Mouse (Mus musculus): ENCODE results near the gene Nostrin. TPM values are rescaled to one million over a fixed set of nuclear protein-coding genes. Genes with fewer than 3 reads are reported as not detected.

The Nostrin gene
- polyA plus RNA-seq, 1 experiment from 2014 or later: 10.3 TPM

DNA sequence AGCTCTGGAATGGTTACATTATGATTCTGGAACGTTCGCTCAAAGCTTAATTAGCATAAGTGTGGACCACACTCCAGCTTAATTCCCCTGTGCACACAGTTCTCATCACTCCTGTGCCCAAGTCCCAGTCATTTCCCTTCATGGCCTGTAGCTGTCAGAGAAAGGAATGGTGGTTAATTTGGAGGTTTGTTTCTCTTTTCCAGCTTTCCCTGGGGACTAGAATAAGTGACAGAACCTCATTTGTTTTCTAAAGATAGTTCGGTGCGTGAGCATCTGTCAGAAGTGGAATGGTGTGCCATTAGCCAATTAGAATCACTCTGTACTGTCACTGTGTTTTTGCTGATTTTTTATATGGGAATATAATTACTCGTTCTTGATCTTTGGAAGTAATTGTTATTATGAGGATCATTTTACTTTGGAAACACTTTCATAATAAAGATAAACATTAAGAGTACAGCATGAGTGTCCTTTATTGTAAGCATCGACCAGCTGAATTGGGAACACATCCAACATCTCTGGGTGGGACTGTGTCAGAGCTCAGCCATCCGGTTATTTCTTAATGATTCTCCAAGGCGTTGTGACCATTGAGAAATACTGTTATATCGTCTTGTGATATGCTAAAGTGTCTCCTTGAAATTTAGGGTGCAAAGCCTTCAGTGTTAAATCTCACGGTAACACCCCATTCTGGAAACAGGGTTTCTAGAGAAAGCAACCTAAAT lies 21.6 kb upstream of the Nostrin start:
- no peak overlapping the region for H3K4me3 ChIP-seq (replicated peaks; ENCODE audit: low read depth, low read length)
- DNase-seq (ENCODE audit: low spot score) (no peak), ATAC-seq (replicated peaks; ENCODE audit: low FRiP score, low read depth) (no peak)
- 73% methylated on average over 10 of the region's 10 CpGs for WGBS
- H3K9ac ChIP-seq (ENCODE audit: low read depth, low read length): no peak overlapping the region
- H3K4me1 ChIP-seq (replicated peaks; ENCODE audit: insufficient read depth, low read length): no peaks in the 10 kb centered on the region
- H3K4me2 ChIP-seq (ENCODE audit: low read length): no peak overlapping the region
- 0 out of 2 replicates have a peak, but pooled peaks cover 7% of the 10 kb centered on the region for H3K36me3 ChIP-seq (ENCODE audit: insufficient read depth, low read length)
- H3K27ac ChIP-seq: no peak overlapping the region
- no peaks in the 10 kb centered on the region for H3K27me3 ChIP-seq (ENCODE audit: insufficient read depth, low read length)
- H3K9me3 ChIP-seq (replicated peaks; ENCODE audit: low read length): no peaks in the 10 kb centered on the region
- TF ChIP-seq CTCF (IDR thresholded peaks at IDR 0.05; ENCODE audit: low read depth): no peak

DNA sequence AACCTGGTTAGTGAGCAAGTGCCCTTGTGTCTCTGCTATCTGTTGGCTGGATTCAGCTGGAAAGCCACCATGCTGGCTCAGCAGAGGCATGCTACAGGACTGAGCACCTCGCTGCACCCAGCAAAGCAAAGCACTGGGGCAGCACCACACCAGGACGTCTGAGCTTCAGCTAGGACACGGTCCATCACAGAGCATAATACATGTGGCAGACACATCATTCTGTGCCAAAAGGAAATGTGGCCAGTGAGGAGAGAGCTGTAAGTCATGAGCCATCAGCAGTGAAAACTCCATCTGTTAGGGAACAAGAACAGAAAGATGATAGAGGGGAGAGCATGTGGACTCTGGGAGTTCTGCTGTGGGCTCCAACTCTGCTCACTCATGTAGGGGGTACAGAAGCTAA lies 19.7 kb upstream of the Nostrin start:
- Histone ChIP-seq H3K9me3 (replicated peaks; ENCODE audit: low read length) (no peaks in the 10 kb centered on the region), H3K4me2 (ENCODE audit: low read length) (no peak overlapping the region), H3K27me3 (ENCODE audit: insufficient read depth, low read length) (no peaks in the 10 kb centered on the region), H3K4me3 (replicated peaks; ENCODE audit: low read depth, low read length) (no peak overlapping the region), H3K36me3 (ENCODE audit: insufficient read depth, low read length) (0 out of 2 replicates have a peak, but pooled peaks cover 7% of the 10 kb centered on the region), H3K27ac (no peak overlapping the region), H3K4me1 (replicated peaks; ENCODE audit: insufficient read depth, low read length) (no peaks in the 10 kb centered on the region), H3K9ac (ENCODE audit: low read depth, low read length) (no peak overlapping the region)
- DNase-seq (ENCODE audit: low spot score): no peak
- WGBS: 80% methylated on average over 3 of the region's 3 CpGs
- ATAC-seq (replicated peaks; ENCODE audit: low FRiP score, low read depth): no peak; the same call in 1 of the 2 replicates
- TF ChIP-seq CTCF (IDR thresholded peaks at IDR 0.05; ENCODE audit: low read depth): no peak

DNA sequence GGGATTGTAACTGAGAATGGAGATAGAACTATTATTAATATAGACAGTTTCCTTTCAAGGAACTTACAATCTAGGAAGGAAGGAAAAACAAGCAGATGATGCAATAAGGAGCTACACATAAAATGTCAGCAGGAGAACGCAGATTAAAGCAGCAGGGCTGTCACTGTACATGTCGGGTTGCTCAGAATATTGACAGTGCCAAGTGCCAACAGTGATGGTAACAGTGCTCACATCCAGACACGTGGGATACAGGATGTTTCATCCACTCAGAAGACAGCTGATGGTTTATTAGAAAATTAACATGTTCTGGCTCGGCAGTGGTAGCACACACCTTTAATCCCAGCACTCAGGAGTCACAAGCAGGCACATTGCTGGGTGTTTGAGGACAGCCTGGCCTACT lies 18.8 kb upstream of the Nostrin start:
- WGBS: 54% methylated on average over 4 of the region's 4 CpGs
- Histone ChIP-seq H3K27me3 (ENCODE audit: insufficient read depth, low read length) (no peaks in the 10 kb centered on the region; the same call in 1 of the 2 replicates), H3K9ac (ENCODE audit: low read depth, low read length) (no peak overlapping the region), H3K4me1 (replicated peaks; ENCODE audit: insufficient read depth, low read length) (no peaks in the 10 kb centered on the region), H3K4me3 (replicated peaks; ENCODE audit: low read depth, low read length) (no peak overlapping the region), H3K4me2 (ENCODE audit: low read length) (no peak overlapping the region), H3K27ac (no peak overlapping the region), H3K36me3 (ENCODE audit: insufficient read depth, low read length) (0 out of 2 replicates have a peak, but pooled peaks cover 7% of the 10 kb centered on the region), H3K9me3 (replicated peaks; ENCODE audit: low read length) (no peaks in the 10 kb centered on the region)
- TF ChIP-seq CTCF (IDR thresholded peaks at IDR 0.05; ENCODE audit: low read depth): no peak
- no peak for ATAC-seq (replicated peaks; ENCODE audit: low FRiP score, low read depth)
- no peak for DNase-seq (ENCODE audit: low spot score)

- no peaks in the 10 kb centered on the region for H3K4me1 ChIP-seq (replicated peaks; ENCODE audit: insufficient read depth, low read length)
- H3K4me3 ChIP-seq (replicated peaks; ENCODE audit: low read depth, low read length): no peak overlapping the region
- no peaks in the 10 kb centered on the region for H3K9me3 ChIP-seq (replicated peaks; ENCODE audit: low read length)
- no peak for TF ChIP-seq CTCF (IDR thresholded peaks at IDR 0.05; ENCODE audit: low read depth)
- WGBS: 86% methylated on average over 1 of the region's 1 CpGs
- no peak for ATAC-seq (replicated peaks; ENCODE audit: low FRiP score, low read depth)
- no peak overlapping the region for H3K27ac ChIP-seq
- H3K27me3 ChIP-seq (ENCODE audit: insufficient read depth, low read length): no peaks in the 10 kb centered on the region; the same call in 1 of the 2 replicates
- DNase-seq (ENCODE audit: low spot score): no peak
- no peak overlapping the region for H3K4me2 ChIP-seq (ENCODE audit: low read length)
- 0 out of 2 replicates have a peak, but pooled peaks cover 7% of the 10 kb centered on the region for H3K36me3 ChIP-seq (ENCODE audit: insufficient read depth, low read length)
- H3K9ac ChIP-seq (ENCODE audit: low read depth, low read length): no peak overlapping the region
Observed at GRCm38 (mm10) chr2:69118994-69119393, 16.6 kb upstream of the Nostrin start.

DNA sequence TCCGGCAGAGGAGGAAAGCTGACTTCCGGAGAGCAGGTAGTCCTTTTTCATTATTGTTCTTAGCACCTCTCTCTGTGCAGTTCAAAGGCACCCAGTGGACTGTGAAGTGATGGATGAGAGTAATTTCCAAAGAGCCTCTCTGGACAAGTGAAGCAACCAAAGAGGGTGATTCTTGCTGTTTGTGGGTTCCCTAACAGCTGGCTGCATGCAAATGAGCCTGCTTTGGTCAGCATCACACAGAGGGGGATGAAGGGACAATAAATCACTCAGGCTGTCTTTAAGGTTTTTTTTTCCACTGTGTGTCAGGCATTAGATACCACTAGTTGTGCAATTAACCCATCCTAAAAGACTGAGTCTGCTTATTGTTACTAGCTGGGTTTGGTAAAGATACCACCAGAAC lies 15.9 kb upstream of the Nostrin start:
- Histone ChIP-seq H3K36me3 (ENCODE audit: insufficient read depth, low read length) (0 out of 2 replicates have a peak, but pooled peaks cover 7% of the 10 kb centered on the region), H3K9ac (ENCODE audit: low read depth, low read length) (no peak overlapping the region), H3K4me2 (ENCODE audit: low read length) (no peak overlapping the region), H3K27me3 (ENCODE audit: insufficient read depth, low read length) (no peaks in the 10 kb centered on the region; the same call in 1 of the 2 replicates), H3K4me3 (replicated peaks; ENCODE audit: low read depth, low read length) (no peak overlapping the region), H3K27ac (no peak overlapping the region), H3K4me1 (replicated peaks; ENCODE audit: insufficient read depth, low read length) (no peaks in the 10 kb centered on the region), H3K9me3 (replicated peaks; ENCODE audit: low read length) (no peaks in the 10 kb centered on the region)
- no peak for TF ChIP-seq CTCF (IDR thresholded peaks at IDR 0.05; ENCODE audit: low read depth)
- WGBS: 21% methylated on average over 2 of the region's 2 CpGs
- no peak; the same call in 1 of the 2 replicates for ATAC-seq (replicated peaks; ENCODE audit: low FRiP score, low read depth)
- DNase-seq (ENCODE audit: low spot score): no peak

GRCm38 (mm10) chr2:69121681-69122080 lies 13.9 kb upstream of the Nostrin start:
- H3K4me2 ChIP-seq (ENCODE audit: low read length): no peak overlapping the region
- no peak for DNase-seq (ENCODE audit: low spot score)
- 81% methylated on average over 4 of the region's 4 CpGs for WGBS
- H3K27ac ChIP-seq: no peak overlapping the region
- no peaks in the 10 kb centered on the region for H3K9me3 ChIP-seq (replicated peaks; ENCODE audit: low read length)
- no peak overlapping the region for H3K4me3 ChIP-seq (replicated peaks; ENCODE audit: low read depth, low read length)
- H3K4me1 ChIP-seq (replicated peaks; ENCODE audit: insufficient read depth, low read length): no peaks in the 10 kb centered on the region
- no peaks in the 10 kb centered on the region; the same call in 1 of the 2 replicates for H3K27me3 ChIP-seq (ENCODE audit: insufficient read depth, low read length)
- no peak for TF ChIP-seq CTCF (IDR thresholded peaks at IDR 0.05; ENCODE audit: low read depth)
- no peak overlapping the region for H3K9ac ChIP-seq (ENCODE audit: low read depth, low read length)
- H3K36me3 ChIP-seq (ENCODE audit: insufficient read depth, low read length): no peaks in the 10 kb centered on the region
- ATAC-seq (replicated peaks; ENCODE audit: low FRiP score, low read depth): no peak
